Mouse (Mus musculus) liver, adult 2 months (tissue): ENCODE measurements around the gene Zscan29. TPM values are rescaled to one million over a fixed set of nuclear protein-coding genes. Genes with fewer than 3 reads are reported as not detected.

Source experiments
- DNase-seq: peaks from one replicate; pipeline ENCODE4 v3.0.0-alpha.2; 2011; ENCODE audit warnings: low read depth, low spot score; ENCODE audit errors: extremely low read depth
- H3K27ac ChIP-seq: fragments of 200-500 bp; replicated peaks from 2 replicates; pipeline ENCODE4 v1.5.1; 2012; ENCODE audit warnings: low read depth, mild to moderate bottlenecking, control low read depth, inconsistent platforms, low read length; ENCODE audit not compliant: insufficient read depth
- H3K27me3 ChIP-seq: fragments of 200-500 bp; 2 replicates; pipeline ENCODE4 v1.6.1; 2012; ENCODE audit warnings: mild to moderate bottlenecking, moderate library complexity, low read length, inconsistent platforms; ENCODE audit not compliant: control insufficient read depth, insufficient read depth
- H3K36me3 ChIP-seq: fragments of 200-500 bp; 2 replicates; pipeline ENCODE4 v1.6.1; 2012; ENCODE audit warnings: low read length, inconsistent platforms; ENCODE audit not compliant: control insufficient read depth, insufficient read depth
- H3K4me1 ChIP-seq: fragments of 200-500 bp; 2 replicates; pipeline ENCODE4 v1.6.1; 2011; ENCODE audit warnings: low read length; ENCODE audit not compliant: control insufficient read depth, insufficient read depth
- H3K4me3 ChIP-seq: fragments of 200-500 bp; 2 replicates; pipeline ENCODE4 v1.5.1; 2011; ENCODE audit warnings: low read depth, mild to moderate bottlenecking, control low read depth, low read length, moderate library complexity; ENCODE audit not compliant: insufficient read depth
- H3K79me2 ChIP-seq: fragments of 200-500 bp; 2 replicates; pipeline ENCODE4 v1.6.1; 2012; ENCODE audit warnings: inconsistent platforms, mild to moderate bottlenecking, low read length, moderate library complexity; ENCODE audit not compliant: control insufficient read depth, insufficient read depth
- H3K9ac ChIP-seq: fragments of 200-500 bp; 2 replicates; pipeline ENCODE4 v1.6.1; 2012; ENCODE audit warnings: low read depth, mild to moderate bottlenecking, control low read depth, inconsistent platforms, low read length
- CTCF ChIP-seq: fragments of 200-500 bp; IDR thresholded peaks from 2 replicates; pipeline ENCODE4 v1.5.1; 2011; ENCODE audit warnings: low read depth, low read length, control low read depth
- POLR2A ChIP-seq: fragments of 200-500 bp; IDR thresholded peaks from 2 replicates; pipeline ENCODE4 v1.6.1; 2011; ENCODE audit warnings: low read length, control low read depth; ENCODE audit not compliant: insufficient read depth; ENCODE audit errors: extremely low read depth
- WGBS: fragments of 180-500 bp; shearing (Covaris S2); methylation state at CpG from one replicate; pipeline ENCODE4 v1.1.7; 2018; 5-methylcytosine and 5-hydroxymethylcytosine counted together
- polyA plus RNA-seq: library from polyadenylated mRNA; depleted of rRNA; stranded (reverse); fragments of >200 nt; gene quantifications from 2 replicates; pipeline ENCODE4 v1.2.3, GENCODE M21; 2012
- total RNA-seq: library from RNA; depleted of rRNA; stranded (reverse); fragments of >200 nt; gene quantifications from 2 replicates; pipeline ENCODE4 v1.2.3, GENCODE M21; 2014

Gene Zscan29
- total and polyA plus RNA-seq, 2 experiments: 2.8 to 5.4 TPM

GRCm38 (mm10) chr2:121195466-121195865, 24.5 kb upstream of the Zscan29 start:
- no peak for DNase-seq
- no peaks in the 10 kb centered on the region for H3K27me3 ChIP-seq
- H3K4me1 ChIP-seq: peaks cover 8% of the 10 kb centered on the region; the same call in 1 of the 2 replicates
- H3K27ac ChIP-seq: no peak overlapping the region
- H3K4me3 ChIP-seq: no peak overlapping the region
- 92% methylated on average over 9 of the region's 9 CpGs for WGBS
- no peaks in the 10 kb centered on the region for H3K79me2 ChIP-seq
- H3K36me3 ChIP-seq: peaks cover 75% of the 10 kb centered on the region
- TF ChIP-seq POLR2A (no peak), CTCF (no peak)
- no peak overlapping the region for H3K9ac ChIP-seq

- Histone ChIP-seq H3K27me3 (no peaks in the 10 kb centered on the region), H3K27ac (no peak overlapping the region), H3K79me2 (no peaks in the 10 kb centered on the region), H3K4me1 (peaks cover 4% of the 10 kb centered on the region; the same call in 1 of the 2 replicates), H3K9ac (no peak overlapping the region), H3K4me3 (no peak overlapping the region), H3K36me3 (peaks cover 65% of the 10 kb centered on the region)
- DNase-seq: no peak
- WGBS: 55% methylated on average over 1 of the region's 1 CpGs
- TF ChIP-seq POLR2A (no peak), CTCF (no peak)
These were observed 17.6 kb upstream of the Zscan29 start for GRCm38 (mm10) chr2:121188530-121188929.

GRCm38 (mm10) chr2:121184142-121184541, 13.2 kb upstream of the Zscan29 start:
- H3K27me3 ChIP-seq: no peaks in the 10 kb centered on the region
- no peak for DNase-seq
- peaks cover 50% of the 10 kb centered on the region for H3K36me3 ChIP-seq
- H3K4me3 ChIP-seq: no peak overlapping the region
- H3K79me2 ChIP-seq: no peaks in the 10 kb centered on the region
- TF ChIP-seq CTCF (no peak), POLR2A (no peak)
- no peak overlapping the region for H3K27ac ChIP-seq
- WGBS: 97% methylated on average over 7 of the region's 7 CpGs
- H3K9ac ChIP-seq: no peak overlapping the region
- no peaks in the 10 kb centered on the region for H3K4me1 ChIP-seq

- no peak for DNase-seq
- H3K4me1 ChIP-seq: no peaks in the 10 kb centered on the region
- peaks cover 49% of the 10 kb centered on the region for H3K36me3 ChIP-seq
- 82% methylated on average over 5 of the region's 5 CpGs for WGBS
- no peaks in the 10 kb centered on the region for H3K27me3 ChIP-seq
- H3K4me3 ChIP-seq: no peak overlapping the region
- no peak overlapping the region for H3K9ac ChIP-seq
- H3K27ac ChIP-seq: no peak overlapping the region
- no peaks in the 10 kb centered on the region for H3K79me2 ChIP-seq
- no peak for TF ChIP-seq POLR2A
These were observed 12.5 kb upstream of the Zscan29 start for GRCm38 (mm10) chr2:121183431-121183830.

GRCm38 (mm10) chr2:121178828-121179479, 8.0 kb upstream of the Zscan29 start:
- H3K27me3 ChIP-seq: no peaks in the 10 kb centered on the region
- no peaks in the 10 kb centered on the region for H3K79me2 ChIP-seq
- no peak for DNase-seq
- no peaks in the 10 kb centered on the region for H3K4me1 ChIP-seq
- H3K36me3 ChIP-seq: peaks cover 49% of the 10 kb centered on the region
- no peak overlapping the region for H3K27ac ChIP-seq
- TF ChIP-seq POLR2A (no peak), CTCF (no peak)
- no peak overlapping the region for H3K9ac ChIP-seq
- WGBS: 94% methylated on average over 3 of the region's 3 CpGs
- no peak overlapping the region for H3K4me3 ChIP-seq

- WGBS: under 1% methylated on average over 38 of the region's 38 CpGs
- peaks cover 23% of the 10 kb centered on the region for H3K36me3 ChIP-seq
- peak within 1 kb of the TSS; percentile 84 for H3K9ac ChIP-seq
- peaks cover 10% of the 10 kb centered on the region for H3K4me1 ChIP-seq
- no peaks in the 10 kb centered on the region; the same call in 1 of the 2 replicates for H3K79me2 ChIP-seq
- peak; percentile 72 for DNase-seq
- TF ChIP-seq CTCF: no peak
- no peak for TF ChIP-seq POLR2A
- H3K27me3 ChIP-seq: no peaks in the 10 kb centered on the region
- peak within 1 kb of the TSS; percentile 85 for H3K4me3 ChIP-seq
- H3K27ac ChIP-seq: peak within 1 kb of the TSS; percentile 86
These were observed 399 bp downstream of the Zscan29 start, which contains the start of gene Tubgcp4 for GRCm38 (mm10) chr2:121170481-121170971. TSS of gene Tubgcp4 (plus strand) at chr2:121170654.
